Mouse (Mus musculus): ENCODE data around the gene Atf3. TPM values are rescaled to one million over a fixed set of nuclear protein-coding genes. Genes with fewer than 3 reads are reported as not detected.

Gene Atf3
- polyA plus RNA-seq, 1 experiment from 2014 or later: 5.6 TPM

- no peak overlapping the region for H3K9ac ChIP-seq (ENCODE audit: low read depth, low read length)
- WGBS: 54% methylated on average over 4 of the region's 4 CpGs
- no peaks in the 10 kb centered on the region for H3K36me3 ChIP-seq (ENCODE audit: control insufficient read depth, insufficient read depth, low read length)
- no peak for ATAC-seq
- H3K4me3 ChIP-seq (ENCODE audit: low read length): no peak overlapping the region
- peaks cover 12% of the 10 kb centered on the region; the same call in 1 of the 2 replicates for H3K27me3 ChIP-seq (replicated peaks; ENCODE audit: control insufficient read depth, insufficient read depth, low read length)
- 0 out of 2 replicates have a peak overlapping the region, but pooled peaks have one; percentile 17 for H3K4me2 ChIP-seq (ENCODE audit: low read depth, low read length)
- H3K27ac ChIP-seq (ENCODE audit: low read length): no peak overlapping the region; the same call in 1 of the 2 replicates
- H3K4me1 ChIP-seq (ENCODE audit: control insufficient read depth, insufficient read depth, low read length): peaks cover 61% of the 10 kb centered on the region
- no peaks in the 10 kb centered on the region for H3K9me3 ChIP-seq (ENCODE audit: control insufficient read depth, low read length)
Measured at GRCm38 (mm10) chr1:191180397-191180796, 37.4 kb downstream of the Atf3 start.

DNA sequence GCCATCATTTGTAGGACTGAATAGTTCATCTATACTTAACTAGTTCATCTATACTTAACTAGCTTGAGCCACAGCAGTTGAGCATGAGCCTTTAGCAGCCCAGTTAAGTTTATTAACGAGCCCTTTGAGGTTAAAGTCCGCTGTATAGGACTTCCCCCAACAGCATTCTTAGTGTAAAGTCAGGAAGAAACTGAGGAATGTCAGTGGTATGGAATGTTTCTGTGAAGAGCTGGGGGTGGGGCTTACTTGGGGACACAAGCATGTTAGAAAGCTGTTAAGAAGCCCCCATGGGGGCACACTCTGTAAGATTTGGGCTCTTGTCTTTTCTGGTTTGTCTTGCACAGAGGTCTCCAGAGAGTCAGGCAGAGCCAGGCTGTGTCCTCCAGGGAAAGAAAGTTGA is 38.0 kb downstream of the Atf3 start:
- Histone ChIP-seq H3K9me3 (ENCODE audit: control insufficient read depth, low read length) (no peaks in the 10 kb centered on the region), H3K4me2 (ENCODE audit: low read depth, low read length) (peak overlapping the region; percentile 17; the same call in 1 of the 2 replicates), H3K4me3 (ENCODE audit: low read length) (no peak overlapping the region), H3K4me1 (ENCODE audit: control insufficient read depth, insufficient read depth, low read length) (peaks cover 59% of the 10 kb centered on the region), H3K9ac (ENCODE audit: low read depth, low read length) (no peak overlapping the region), H3K27ac (ENCODE audit: low read length) (peak overlapping the region; percentile 53; the same call in 1 of the 2 replicates), H3K27me3 (replicated peaks; ENCODE audit: control insufficient read depth, insufficient read depth, low read length) (peaks cover 8% of the 10 kb centered on the region; the same call in 1 of the 2 replicates), H3K36me3 (ENCODE audit: control insufficient read depth, insufficient read depth, low read length) (no peaks in the 10 kb centered on the region)
- WGBS: 22% methylated on average over 2 of the region's 2 CpGs
- no peak for ATAC-seq

DNA sequence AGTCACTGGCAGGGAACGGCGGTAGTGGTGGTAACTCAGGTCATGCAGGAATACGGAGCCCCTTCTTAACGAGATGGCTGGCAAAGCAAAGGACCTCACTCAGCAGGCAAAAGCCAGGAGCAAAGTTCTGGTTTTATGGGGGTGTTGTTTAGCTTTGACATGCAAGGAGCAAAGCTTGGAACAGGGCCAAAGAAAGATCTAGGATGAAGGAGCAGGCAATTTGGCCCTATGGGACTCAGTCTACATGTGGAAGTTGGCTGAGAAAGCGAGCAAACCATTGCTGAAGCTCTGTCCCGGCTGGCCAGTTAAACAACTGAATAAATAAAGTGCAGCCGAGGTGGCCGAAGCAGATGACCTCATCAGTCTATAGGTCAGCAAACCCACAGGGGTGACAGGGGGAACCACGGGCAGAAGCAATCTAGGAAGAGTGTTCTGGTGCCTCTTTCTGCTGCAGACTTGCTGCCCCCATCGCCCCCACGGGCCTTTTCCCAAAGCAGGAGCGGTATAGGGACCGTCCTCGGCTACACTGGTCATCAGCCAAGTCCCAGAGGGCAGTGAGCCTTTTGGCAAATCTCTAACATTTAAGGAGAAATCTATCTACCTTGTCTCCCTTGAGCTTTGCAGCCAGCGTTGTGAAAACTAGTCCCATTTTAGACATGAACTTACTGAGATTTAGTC is 39.2 kb downstream of the Atf3 start:
- Histone ChIP-seq H3K4me1 (ENCODE audit: control insufficient read depth, insufficient read depth, low read length) (peaks cover 47% of the 10 kb centered on the region), H3K27ac (ENCODE audit: low read length) (peak overlapping the region; percentile 16)
- no peak for ATAC-seq

GRCm38 (mm10) chr1:191176887-191177286 is 41.0 kb downstream of the Atf3 start:
- H3K9ac ChIP-seq (ENCODE audit: low read depth, low read length): no peak overlapping the region
- peaks cover 44% of the 10 kb centered on the region for H3K4me1 ChIP-seq (ENCODE audit: control insufficient read depth, insufficient read depth, low read length)
- H3K27me3 ChIP-seq (replicated peaks; ENCODE audit: control insufficient read depth, insufficient read depth, low read length): no peaks in the 10 kb centered on the region
- no peak overlapping the region for H3K4me3 ChIP-seq (ENCODE audit: low read length)
- H3K4me2 ChIP-seq (ENCODE audit: low read depth, low read length): no peak overlapping the region
- H3K36me3 ChIP-seq (ENCODE audit: control insufficient read depth, insufficient read depth, low read length): no peaks in the 10 kb centered on the region
- H3K27ac ChIP-seq (ENCODE audit: low read length): peak overlapping the region; percentile 23; the same call in 1 of the 2 replicates
- ATAC-seq: peak; percentile 61
- 61% methylated on average over 7 of the region's 7 CpGs for WGBS
- no peaks in the 10 kb centered on the region for H3K9me3 ChIP-seq (ENCODE audit: control insufficient read depth, low read length)

More for the DNA sequence above, 39.2 kb downstream of the Atf3 start:
- WGBS: 29% methylated on average over 15 of the region's 15 CpGs
- no peak overlapping the region for H3K9ac ChIP-seq (ENCODE audit: low read depth, low read length)
- H3K4me2 ChIP-seq (ENCODE audit: low read depth, low read length): peak overlapping the region; percentile 10; the same call in 1 of the 2 replicates
- H3K9me3 ChIP-seq (ENCODE audit: control insufficient read depth, low read length): no peaks in the 10 kb centered on the region
- no peaks in the 10 kb centered on the region for H3K27me3 ChIP-seq (replicated peaks; ENCODE audit: control insufficient read depth, insufficient read depth, low read length)
- H3K4me3 ChIP-seq (ENCODE audit: low read length): no peak overlapping the region
- no peaks in the 10 kb centered on the region for H3K36me3 ChIP-seq (ENCODE audit: control insufficient read depth, insufficient read depth, low read length)

DNA sequence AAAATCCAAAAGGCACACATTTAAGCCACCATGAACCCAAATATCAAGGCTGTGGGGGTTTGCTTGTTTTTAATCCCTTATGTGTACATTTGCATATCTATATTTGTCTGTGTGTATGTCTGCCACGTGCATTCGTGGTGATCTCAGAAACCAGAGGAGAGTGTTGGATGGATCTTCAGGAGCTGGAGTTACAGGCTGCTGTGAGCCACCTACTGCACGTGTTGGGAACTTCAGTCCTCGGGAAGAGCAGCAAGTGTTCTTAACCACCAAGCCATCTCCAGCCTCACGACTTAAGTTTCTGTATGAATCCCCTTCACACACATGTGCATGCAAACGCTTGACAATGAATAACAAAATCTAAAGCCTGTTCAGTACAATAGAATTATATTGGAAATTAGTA is 45.4 kb downstream of the Atf3 start:
- H3K36me3 ChIP-seq (ENCODE audit: control insufficient read depth, insufficient read depth, low read length): no peaks in the 10 kb centered on the region
- WGBS: 13% methylated on average over 6 of the region's 6 CpGs

GRCm38 (mm10) chr1:191170444-191170843 is 47.4 kb downstream of the Atf3 start:
- Histone ChIP-seq H3K9ac (ENCODE audit: low read depth, low read length) (no peak overlapping the region), H3K27ac (ENCODE audit: low read length) (no peak overlapping the region), H3K36me3 (ENCODE audit: control insufficient read depth, insufficient read depth, low read length) (no peaks in the 10 kb centered on the region), H3K4me2 (ENCODE audit: low read depth, low read length) (no peak overlapping the region), H3K4me1 (ENCODE audit: control insufficient read depth, insufficient read depth, low read length) (0 out of 2 replicates have a peak, but pooled peaks cover 3% of the 10 kb centered on the region), H3K4me3 (ENCODE audit: low read length) (no peak overlapping the region), H3K9me3 (ENCODE audit: control insufficient read depth, low read length) (no peaks in the 10 kb centered on the region), H3K27me3 (replicated peaks; ENCODE audit: control insufficient read depth, insufficient read depth, low read length) (no peaks in the 10 kb centered on the region)
- peak; percentile 50; the same call in 1 of the 2 replicates for ATAC-seq
- 56% methylated on average over 2 of the region's 2 CpGs for WGBS

More for the DNA sequence above, 45.4 kb downstream of the Atf3 start:
- H3K9ac ChIP-seq (ENCODE audit: low read depth, low read length): no peak overlapping the region
- no peak for ATAC-seq
- no peak overlapping the region for H3K4me2 ChIP-seq (ENCODE audit: low read depth, low read length)
- peaks cover 5% of the 10 kb centered on the region for H3K4me1 ChIP-seq (ENCODE audit: control insufficient read depth, insufficient read depth, low read length)
- H3K9me3 ChIP-seq (ENCODE audit: control insufficient read depth, low read length): no peaks in the 10 kb centered on the region
- H3K27me3 ChIP-seq (replicated peaks; ENCODE audit: control insufficient read depth, insufficient read depth, low read length): no peaks in the 10 kb centered on the region
- no peak overlapping the region for H3K4me3 ChIP-seq (ENCODE audit: low read length)
- H3K27ac ChIP-seq (ENCODE audit: low read length): no peak overlapping the region

- H3K27ac ChIP-seq (ENCODE audit: low read length): no peak overlapping the region
- 67% methylated on average over 4 of the region's 4 CpGs for WGBS
- 0 out of 2 replicates have a peak, but pooled peaks have one; percentile 50 for ATAC-seq
Measured at GRCm38 (mm10) chr1:191166189-191166588, 51.6 kb downstream of the Atf3 start.

GRCm38 (mm10) chr1:191164717-191165116 is 53.1 kb downstream of the Atf3 start, which contains the start of gene Fam71a:
Fam71a (minus strand) TSS chr1:191164817.
- Histone ChIP-seq H3K9ac (ENCODE audit: low read depth, low read length) (no peak within 1 kb of the TSS), H3K27ac (ENCODE audit: low read length) (no peak within 1 kb of the TSS), H3K36me3 (ENCODE audit: control insufficient read depth, insufficient read depth, low read length) (no peaks in the 10 kb centered on the region), H3K4me1 (ENCODE audit: control insufficient read depth, insufficient read depth, low read length) (0 out of 2 replicates have a peak, but pooled peaks cover 3% of the 10 kb centered on the region), H3K4me2 (ENCODE audit: low read depth, low read length) (no peak within 1 kb of the TSS), H3K9me3 (ENCODE audit: control insufficient read depth, low read length) (no peaks in the 10 kb centered on the region), H3K4me3 (ENCODE audit: low read length) (no peak within 1 kb of the TSS), H3K27me3 (replicated peaks; ENCODE audit: control insufficient read depth, insufficient read depth, low read length) (no peaks in the 10 kb centered on the region)
- no peak for ATAC-seq
- 83% methylated on average over 3 of the region's 3 CpGs for WGBS

More at GRCm38 (mm10) chr1:191166189-191166588, 51.6 kb downstream of the Atf3 start:
- no peak overlapping the region for H3K4me2 ChIP-seq (ENCODE audit: low read depth, low read length)
- H3K4me1 ChIP-seq (ENCODE audit: control insufficient read depth, insufficient read depth, low read length): 0 out of 2 replicates have a peak, but pooled peaks cover 3% of the 10 kb centered on the region
- no peaks in the 10 kb centered on the region for H3K27me3 ChIP-seq (replicated peaks; ENCODE audit: control insufficient read depth, insufficient read depth, low read length)
- H3K4me3 ChIP-seq (ENCODE audit: low read length): no peak overlapping the region
- H3K36me3 ChIP-seq (ENCODE audit: control insufficient read depth, insufficient read depth, low read length): no peaks in the 10 kb centered on the region
- no peaks in the 10 kb centered on the region for H3K9me3 ChIP-seq (ENCODE audit: control insufficient read depth, low read length)
- no peak overlapping the region for H3K9ac ChIP-seq (ENCODE audit: low read depth, low read length)

DNA sequence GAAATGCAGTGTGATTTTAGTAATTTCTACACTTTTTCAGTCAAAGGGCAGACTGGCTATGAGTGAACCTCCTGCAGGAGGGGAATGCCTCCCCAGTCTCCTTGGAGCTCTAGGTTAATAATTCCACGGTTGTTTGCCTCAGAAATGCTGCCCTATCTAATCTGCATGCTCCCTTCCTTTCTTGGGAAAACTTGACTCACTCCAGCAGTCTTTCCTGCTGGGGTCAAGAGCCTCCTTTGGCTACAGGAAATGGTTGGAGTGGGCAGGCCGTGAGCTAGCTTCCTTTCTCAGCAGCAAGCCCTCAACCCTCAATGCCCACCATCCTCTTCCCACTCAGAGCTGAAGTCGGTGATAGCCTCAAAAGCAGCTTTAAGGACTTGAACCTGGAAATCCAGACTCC is 63.5 kb downstream of the Atf3 start:
- no peaks in the 10 kb centered on the region for H3K27me3 ChIP-seq (replicated peaks; ENCODE audit: control insufficient read depth, insufficient read depth, low read length)
- WGBS: 39% methylated on average over 3 of the region's 3 CpGs
- H3K27ac ChIP-seq (ENCODE audit: low read length): no peak overlapping the region
- peak; percentile 50; the same call in 1 of the 2 replicates for ATAC-seq
- H3K4me3 ChIP-seq (ENCODE audit: low read length): no peak overlapping the region
- peaks cover 9% of the 10 kb centered on the region for H3K9me3 ChIP-seq (ENCODE audit: control insufficient read depth, low read length)
- no peaks in the 10 kb centered on the region for H3K36me3 ChIP-seq (ENCODE audit: control insufficient read depth, insufficient read depth, low read length)
- H3K9ac ChIP-seq (ENCODE audit: low read depth, low read length): no peak overlapping the region
- no peak overlapping the region for H3K4me2 ChIP-seq (ENCODE audit: low read depth, low read length)
- 0 out of 2 replicates have a peak, but pooled peaks cover 6% of the 10 kb centered on the region for H3K4me1 ChIP-seq (ENCODE audit: control insufficient read depth, insufficient read depth, low read length)
